Mouse (Mus musculus) brain, adult 2 months (tissue): ENCODE results near the gene Fgfr2.

ENCODE experiments used
- DNase-seq: peaks from one replicate; pipeline ENCODE4 v3.0.0; 2011; ENCODE audit warnings: low read depth, low spot score

Gene Fgfr2

GRCm38 (mm10) chr7:133123244-133123998 lies at the start of gene Fgfr2:
TSS of gene Fgfr2 (minus strand) at chr7:133123350.
- peak; percentile 76 for DNase-seq

- DNase-seq = peak; percentile 19
Observed at GRCm38 (mm10) chr7:133171403-133172032, 48.4 kb upstream of the Fgfr2 start.

GRCm38 (mm10) chr7:133168928-133169327 lies 45.8 kb upstream of the Fgfr2 start:
- DNase-seq = no peak

GRCm38 (mm10) chr7:133167903-133168302 lies 44.8 kb upstream of the Fgfr2 start:
- DNase-seq = no peak

- no peak for DNase-seq
Observed at GRCm38 (mm10) chr7:133164770-133165169, 41.6 kb upstream of the Fgfr2 start.

DNA sequence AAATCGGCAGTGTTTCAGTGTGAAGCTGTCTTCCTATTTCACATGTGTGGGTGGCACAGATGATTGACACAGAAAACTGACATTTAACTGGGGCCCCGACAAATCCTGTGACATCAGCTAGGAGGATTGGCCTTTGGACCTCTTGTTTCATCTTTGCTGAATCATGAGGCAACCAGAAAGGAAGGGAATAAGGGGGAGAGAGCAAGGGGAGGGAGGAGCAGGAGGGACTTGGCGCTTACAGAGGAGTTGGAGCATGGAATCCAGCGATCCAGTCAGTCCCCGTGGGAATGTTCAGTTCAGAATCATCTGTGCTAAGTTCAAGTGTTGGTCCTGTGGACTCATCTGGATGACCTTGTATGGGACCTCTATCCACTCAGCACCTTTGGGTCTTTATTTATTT lies 39.9 kb upstream of the Fgfr2 start:
- DNase-seq = no peak

- no peak for DNase-seq
Observed at GRCm38 (mm10) chr7:133162131-133162530, 39.0 kb upstream of the Fgfr2 start.

DNA sequence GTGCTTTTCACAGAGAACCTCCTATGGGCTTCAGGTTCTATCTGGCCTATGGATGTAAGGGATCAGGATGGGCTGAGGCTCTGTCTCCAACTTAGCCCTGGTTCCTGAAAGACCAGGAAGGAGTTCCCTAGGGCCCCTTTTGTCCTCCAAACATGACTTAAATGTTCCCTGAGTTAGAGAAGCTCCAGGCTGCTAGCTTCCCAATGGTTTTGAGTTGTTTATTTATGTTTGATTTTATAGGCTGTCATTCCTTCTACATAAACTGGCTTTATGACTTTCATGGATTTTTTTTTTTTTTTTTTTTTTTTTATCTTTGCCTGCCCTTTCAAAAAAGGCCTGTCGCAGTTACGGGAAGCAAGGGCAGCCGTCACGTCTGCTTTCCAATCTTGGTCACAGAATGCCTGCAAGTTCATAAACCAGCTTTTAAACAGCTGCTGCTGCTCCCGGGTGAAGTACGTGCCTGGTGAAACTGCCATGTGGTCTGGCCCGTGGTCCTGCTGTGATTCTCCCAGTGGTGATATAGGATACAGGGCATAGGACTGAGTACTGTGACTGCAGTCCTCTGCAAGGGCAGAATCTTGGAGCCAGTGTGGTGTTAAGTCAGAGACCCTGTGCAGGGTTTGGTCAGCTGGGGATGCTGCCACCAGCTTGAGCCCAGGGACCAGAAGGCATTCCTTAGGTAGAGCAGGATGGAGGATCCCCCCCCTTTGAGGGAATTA lies 38.4 kb upstream of the Fgfr2 start:
- no peak for DNase-seq

DNA sequence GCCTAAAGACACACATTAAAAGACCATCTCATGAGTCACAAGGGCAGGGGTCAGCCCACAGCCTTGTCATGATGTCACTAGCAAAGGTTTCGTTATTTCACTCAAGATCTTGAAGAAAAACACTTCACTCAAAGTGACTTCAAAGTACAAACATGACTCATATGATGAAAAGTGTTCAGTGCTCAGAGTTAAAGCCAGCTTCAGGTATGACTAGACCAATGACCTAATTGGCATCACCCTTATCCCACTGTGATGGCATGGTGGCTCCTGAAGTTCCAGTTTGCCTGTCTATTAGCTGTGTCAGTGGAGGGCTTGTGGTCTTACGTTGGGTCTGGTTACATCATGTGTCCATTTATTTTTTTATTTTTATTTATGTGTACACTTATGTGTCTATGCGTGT lies 36.4 kb upstream of the Fgfr2 start:
- no peak for DNase-seq

- no peak for DNase-seq
Observed at GRCm38 (mm10) chr7:133155621-133156020, 32.5 kb upstream of the Fgfr2 start.

DNA sequence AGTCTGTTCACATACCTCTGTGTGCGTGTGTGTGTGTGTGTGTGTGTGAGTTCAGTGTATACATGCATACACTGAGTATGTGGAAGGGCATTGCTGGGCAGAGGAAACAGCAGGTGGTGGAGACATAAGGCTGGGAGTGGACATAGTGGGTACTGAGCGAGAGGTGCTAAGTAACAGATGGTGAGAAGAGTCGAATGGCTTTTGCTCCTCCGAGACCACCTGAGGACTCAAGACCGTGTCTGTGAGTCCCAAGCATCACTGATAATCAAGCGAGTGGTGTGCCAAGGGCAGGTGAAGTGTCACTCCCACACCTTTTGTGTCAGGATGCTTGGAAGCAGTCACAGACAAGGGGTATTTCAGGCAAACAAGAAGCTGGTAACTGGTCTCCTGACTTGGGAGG lies 31.7 kb upstream of the Fgfr2 start:
- peak; percentile 58 for DNase-seq

GRCm38 (mm10) chr7:133139689-133140336 lies 16.7 kb upstream of the Fgfr2 start:
- no peak for DNase-seq

DNA sequence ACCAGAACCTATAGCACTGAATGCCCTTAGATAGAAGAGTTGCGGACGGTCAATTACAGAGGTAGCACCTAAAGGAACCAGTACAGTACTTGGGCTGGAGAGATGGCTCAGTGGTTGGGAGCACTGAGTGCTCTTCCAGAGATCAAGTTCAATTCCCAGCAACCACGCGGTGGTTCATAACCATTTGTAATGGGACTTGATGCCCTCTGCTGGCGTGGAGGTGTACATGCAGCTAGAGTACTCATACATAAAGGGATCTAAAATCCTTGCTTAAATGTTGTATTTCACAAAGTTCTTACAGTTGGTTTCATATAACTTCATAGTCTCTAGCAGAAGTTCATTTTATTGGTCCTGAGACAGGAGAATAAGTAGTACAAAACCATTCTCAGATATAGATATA lies 10.4 kb upstream of the Fgfr2 start:
- DNase-seq = no peak

DNA sequence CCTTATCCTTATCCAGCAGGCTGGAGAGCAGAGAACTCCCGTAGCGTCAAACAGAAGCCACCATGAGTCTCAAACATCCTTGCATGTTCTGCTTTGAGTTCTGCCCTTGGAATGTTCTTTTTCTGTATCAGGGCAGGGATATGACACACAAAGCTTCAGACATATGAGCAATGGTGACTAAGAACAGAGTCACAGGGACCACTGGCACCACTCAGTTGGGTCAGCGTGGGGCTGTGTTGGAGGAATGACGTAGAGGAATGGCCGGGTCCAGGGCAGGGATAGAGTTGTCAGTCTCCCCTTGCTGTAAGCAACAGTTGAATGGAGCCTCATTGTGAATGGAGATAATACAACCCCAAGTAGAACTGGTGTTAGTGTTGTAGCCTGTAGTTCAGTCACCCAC lies 9.6 kb upstream of the Fgfr2 start:
- no peak for DNase-seq

DNA sequence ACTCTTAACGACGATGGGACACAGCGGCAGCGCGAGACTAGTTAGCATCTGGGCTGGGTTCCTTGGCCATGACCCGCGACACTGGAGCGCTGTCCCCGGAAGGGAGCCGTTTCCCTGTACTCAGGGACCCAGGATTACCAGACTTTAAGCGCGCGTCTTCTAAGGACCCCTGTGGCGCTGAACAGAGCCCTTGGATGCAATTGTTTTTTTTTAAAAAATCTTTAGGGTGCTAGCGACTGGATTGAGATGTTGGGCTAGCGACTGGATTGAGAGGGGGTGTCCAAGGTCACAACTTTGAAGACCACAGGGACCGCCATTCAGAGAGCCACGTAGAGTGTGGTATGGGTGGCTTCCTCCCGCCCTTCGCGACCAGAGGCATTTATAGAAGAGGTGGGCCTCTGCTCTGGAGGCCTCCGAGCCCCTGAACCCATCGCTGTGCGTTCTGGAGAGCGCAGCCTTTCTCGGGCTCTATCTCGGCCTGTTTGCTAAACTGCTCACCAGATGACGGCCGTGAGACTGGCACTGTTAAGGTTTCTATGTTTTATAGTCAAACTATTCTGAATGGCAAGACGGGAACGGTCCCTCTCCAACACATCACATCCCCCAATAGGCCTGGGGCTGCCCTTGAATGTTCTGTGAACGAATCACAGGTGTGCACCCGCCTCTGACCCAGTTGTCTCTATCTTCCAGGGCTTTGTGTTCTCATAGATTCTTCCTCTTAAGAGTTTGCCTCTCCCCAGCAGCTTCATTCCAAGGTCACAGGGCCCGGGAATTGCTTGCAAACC lies 1.7 kb upstream of the Fgfr2 start:
- no peak for DNase-seq

GRCm38 (mm10) chr7:133123999-133124700 lies 1.0 kb upstream of the Fgfr2 start, which contains the start of gene Ctbp2:
TSS of gene Ctbp2 (minus strand) at chr7:133124354.
- peak; percentile 79 for DNase-seq

- DNase-seq = no peak
Observed at GRCm38 (mm10) chr7:133122379-133123243, 539 bp downstream of the Fgfr2 start.

GRCm38 (mm10) chr7:133121661-133122378 lies 1.3 kb downstream of the Fgfr2 start:
- peak; percentile 60 for DNase-seq

DNA sequence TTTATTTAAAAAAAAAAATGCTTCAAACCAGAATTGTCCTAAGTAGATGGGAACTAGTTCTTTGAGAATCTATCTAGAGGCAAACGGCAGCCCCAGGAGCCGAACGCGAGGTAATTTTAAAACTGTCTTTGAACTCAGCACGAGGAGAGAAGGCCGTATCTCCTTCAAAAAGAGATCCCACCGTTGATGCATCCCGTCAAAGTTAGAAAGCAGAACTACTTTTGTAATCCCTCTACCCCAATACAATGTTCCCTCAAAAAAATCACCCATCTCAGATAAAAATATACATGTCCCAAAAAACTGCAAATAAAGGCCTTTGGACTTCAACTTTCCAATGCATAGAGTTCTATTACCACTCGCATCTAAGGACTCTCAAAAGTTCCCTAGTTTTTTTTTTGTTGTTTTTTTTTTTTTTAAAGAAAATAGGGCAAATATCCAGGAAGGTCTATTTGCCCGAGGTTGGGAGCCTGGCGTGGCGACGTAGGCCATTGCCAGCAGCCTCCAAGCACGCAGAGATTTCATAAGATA lies 2.0 kb downstream of the Fgfr2 start:
- DNase-seq = no peak
